Mouse (Mus musculus) intestine, postnatal 0 days (tissue): ENCODE data around the gene Snai3. TPM values are rescaled to one million over a fixed set of nuclear protein-coding genes. Genes with fewer than 3 reads are reported as not detected.

Experiments
- ATAC-seq: fragments of 200-750 bp; cut with Nextera tagmentation; 2 replicates; pipeline ENCODE4 v1.8.0; 2017; ENCODE audit warnings: mild to moderate bottlenecking, moderate TSS enrichment, moderate library complexity
- H3K27ac ChIP-seq: fragments of 300-500 bp; sonication (generic); 2 replicates; pipeline ENCODE4 v1.5.1; 2014; ENCODE audit warnings: mild to moderate bottlenecking, low read depth, low read length, moderate library complexity
- H3K27me3 ChIP-seq: fragments of 300-500 bp; sonication (generic); replicated peaks from 2 replicates; pipeline ENCODE4 v1.6.1; 2014; ENCODE audit warnings: low read length, mixed read lengths; ENCODE audit not compliant: control insufficient read depth, insufficient read depth
- H3K36me3 ChIP-seq: fragments of 300-500 bp; sonication (generic); 2 replicates; pipeline ENCODE4 v1.6.1; 2014; ENCODE audit warnings: mild to moderate bottlenecking, moderate library complexity; ENCODE audit not compliant: control insufficient read depth, insufficient read depth
- H3K4me1 ChIP-seq: fragments of 300-500 bp; sonication (generic); replicated peaks from 2 replicates; pipeline ENCODE4 v1.6.1; 2014; ENCODE audit warnings: antibody characterized with exemption, low read length, mixed read lengths; ENCODE audit not compliant: control insufficient read depth, insufficient read depth
- H3K4me2 ChIP-seq: fragments of 300-500 bp; sonication (generic); replicated peaks from 2 replicates; pipeline ENCODE4 v1.6.1; 2014; ENCODE audit warnings: low read depth, mild to moderate bottlenecking, moderate library complexity
- H3K4me3 ChIP-seq: fragments of 300-500 bp; sonication (generic); 2 replicates; pipeline ENCODE4 v1.5.1; 2014; ENCODE audit warnings: low read depth, low read length
- H3K9ac ChIP-seq: fragments of 300-500 bp; sonication (generic); 2 replicates; pipeline ENCODE4 v1.6.1; 2014; ENCODE audit warnings: mild to moderate bottlenecking, low read depth, low read length
- H3K9me3 ChIP-seq: fragments of 300-500 bp; sonication (generic); 2 replicates; pipeline ENCODE4 v1.6.1; 2016; ENCODE audit warnings: mixed run types; ENCODE audit not compliant: control insufficient read depth
- CTCF ChIP-seq: sonication (generic); IDR thresholded peaks from 2 replicates; pipeline ENCODE4 v1.5.1; 2016; ENCODE audit warnings: low read depth, mild to moderate bottlenecking, control low read depth, antibody characterized with exemption, moderate library complexity
- WGBS: fragments of 180-500 bp; shearing (Covaris S2); extraction: QIAGEN DNeasy Blood & Tissue Kit; methylation state at CpG from one replicate; pipeline ENCODE4 v1.1.7; 2014; 5-methylcytosine and 5-hydroxymethylcytosine counted together
- microRNA-seq: library from miRNA; unstranded; fragments of <30 nt; microRNA quantifications from one replicate; pipeline ENCODE4, GENCODE M21; 2016
- polyA plus RNA-seq: library from polyadenylated mRNA; unstranded; fragments of >200 nt; fragmentation: Nextera tagmentation; extraction: Ambion mirVana; gene quantifications from 2 replicates; pipeline ENCODE4 v1.2.1, GENCODE M21; 2015

Gene Snai3
- polyA plus RNA-seq, 1 experiment from 2014 or later, result 0.46 TPM

DNA sequence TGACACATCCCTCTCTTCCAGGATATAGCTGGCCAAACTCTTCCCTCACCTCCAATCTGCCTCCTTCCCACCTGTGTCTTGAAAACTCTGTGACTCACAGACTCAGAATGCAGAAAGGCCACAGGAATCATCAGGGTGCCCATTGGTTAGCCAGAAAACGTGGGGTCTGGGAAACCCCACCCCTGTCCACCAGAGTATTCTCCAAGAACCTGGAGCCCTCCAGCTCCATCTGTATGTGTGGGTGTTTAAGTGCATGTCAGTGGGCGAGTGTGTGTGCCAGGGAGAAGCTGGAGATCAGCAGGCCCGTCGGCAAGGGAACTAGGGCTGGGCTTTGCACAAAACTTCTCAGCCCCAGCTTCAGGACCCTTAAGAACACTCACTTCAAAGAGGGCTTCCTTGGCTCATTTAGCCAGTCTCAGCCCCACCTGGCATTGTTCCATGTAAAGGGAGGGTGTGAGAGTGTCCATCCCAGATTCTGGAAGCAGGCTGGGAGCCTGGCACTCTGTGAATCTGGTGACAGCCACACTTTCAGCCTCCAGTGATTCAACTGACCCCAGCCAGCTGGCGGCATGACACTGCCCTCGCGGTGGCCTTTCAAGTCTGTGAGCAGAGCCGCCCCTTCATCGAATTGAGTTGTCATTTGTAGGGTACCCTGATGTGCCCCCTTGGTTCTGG is 40.5 kb downstream of the Snai3 start:
- H3K9ac ChIP-seq, result no peak overlapping the region
- H3K4me1 ChIP-seq, result peaks cover 7% of the 10 kb centered on the region; the same call in 1 of the 2 replicates

DNA sequence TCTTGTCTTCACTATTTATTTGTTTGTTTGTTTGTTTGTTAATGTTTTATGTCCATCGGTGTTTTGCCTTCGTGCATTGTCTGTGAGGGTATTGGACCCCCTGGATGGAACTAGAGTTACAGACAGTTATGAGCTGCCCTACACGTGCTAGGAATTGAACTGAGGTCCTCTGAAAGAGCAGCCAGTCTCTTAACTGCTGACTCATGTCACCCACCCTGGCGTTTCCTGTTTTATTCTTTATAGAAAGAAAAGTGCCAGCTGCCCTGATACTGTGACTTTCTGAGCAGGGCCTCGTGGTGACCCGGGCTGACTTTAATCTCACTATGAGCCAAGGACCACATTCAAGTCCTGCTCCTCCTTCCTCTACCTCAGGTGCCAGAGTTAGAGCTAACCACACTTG is 45.0 kb downstream of the Snai3 start:
- no peaks in the 10 kb centered on the region for H3K9me3 ChIP-seq
- no peak for TF ChIP-seq CTCF
- H3K4me3 ChIP-seq, result no peak overlapping the region
- no peak overlapping the region for H3K4me2 ChIP-seq
- no peak for ATAC-seq
- H3K9ac ChIP-seq, result no peak overlapping the region
- H3K27ac ChIP-seq, result no peak overlapping the region
- H3K36me3 ChIP-seq, result peaks cover 77% of the 10 kb centered on the region
- 87% methylated on average over 6 of the region's 6 CpGs for WGBS
- H3K27me3 ChIP-seq, result no peaks in the 10 kb centered on the region
- no peaks in the 10 kb centered on the region for H3K4me1 ChIP-seq

More for the DNA sequence above, 40.5 kb downstream of the Snai3 start:
- no peaks in the 10 kb centered on the region for H3K9me3 ChIP-seq
- no peak overlapping the region for H3K4me3 ChIP-seq
- H3K4me2 ChIP-seq, result no peak overlapping the region
- WGBS, result 70% methylated on average over 9 of the region's 9 CpGs
- TF ChIP-seq CTCF, result no peak
- H3K27me3 ChIP-seq, result no peaks in the 10 kb centered on the region
- ATAC-seq, result no peak
- H3K36me3 ChIP-seq, result peaks cover 43% of the 10 kb centered on the region
- H3K27ac ChIP-seq, result no peak overlapping the region

DNA sequence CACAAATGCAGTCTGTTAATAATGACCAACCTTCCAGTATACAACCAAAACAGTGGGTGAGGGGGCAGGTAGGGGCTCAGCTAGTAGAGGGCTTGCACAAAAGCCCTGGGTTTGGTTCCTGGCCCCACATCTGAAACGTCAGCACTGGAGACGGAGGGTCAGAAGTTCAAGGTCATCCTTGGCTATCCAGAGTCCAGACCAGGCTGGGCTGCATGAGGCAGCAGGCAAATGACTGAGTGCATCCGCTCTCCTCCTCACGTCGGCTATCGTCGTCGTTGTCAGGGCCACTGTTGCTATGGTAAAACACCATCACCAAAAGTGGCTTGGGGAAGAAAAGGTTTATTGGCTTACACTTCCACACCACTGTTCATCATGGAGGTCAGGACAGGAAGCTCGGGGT is 46.2 kb downstream of the Snai3 start:
- TF ChIP-seq CTCF, result no peak
- H3K4me3 ChIP-seq, result no peak overlapping the region
- no peak for ATAC-seq
- WGBS, result 76% methylated on average over 9 of the region's 9 CpGs
- no peaks in the 10 kb centered on the region for H3K9me3 ChIP-seq
- no peaks in the 10 kb centered on the region for H3K4me1 ChIP-seq
- H3K36me3 ChIP-seq, result peaks cover 90% of the 10 kb centered on the region
- no peak overlapping the region for H3K4me2 ChIP-seq
- no peaks in the 10 kb centered on the region for H3K27me3 ChIP-seq
- no peak overlapping the region for H3K9ac ChIP-seq
- peak overlapping the region; percentile 35; the same call in 1 of the 2 replicates for H3K27ac ChIP-seq

DNA sequence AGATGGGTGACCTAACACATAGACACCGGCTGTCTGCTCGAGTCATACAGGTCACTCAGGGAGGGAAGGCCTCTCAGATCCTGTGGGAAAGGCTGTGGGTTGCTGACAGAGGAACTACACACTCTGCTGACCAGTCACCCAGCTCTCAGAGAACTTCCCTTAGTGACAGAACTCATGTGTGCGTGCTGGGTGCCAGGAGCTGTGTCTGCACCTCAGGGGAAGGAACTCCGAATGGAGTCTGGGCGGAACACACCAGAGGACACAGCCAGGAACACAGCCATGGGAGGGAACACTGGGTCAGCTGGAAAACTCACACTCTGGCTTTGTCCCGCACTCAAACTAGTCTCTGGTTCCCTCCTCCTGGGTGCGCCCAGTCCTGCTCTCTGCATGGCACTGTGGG is 52.9 kb downstream of the Snai3 start:
- Histone ChIP-seq H3K4me1 (no peaks in the 10 kb centered on the region), H3K9ac (no peak overlapping the region), H3K36me3 (peaks cover 95% of the 10 kb centered on the region), H3K9me3 (no peaks in the 10 kb centered on the region), H3K27me3 (no peaks in the 10 kb centered on the region), H3K4me2 (no peak overlapping the region), H3K4me3 (no peak overlapping the region), H3K27ac (no peak overlapping the region)
- TF ChIP-seq CTCF, result no peak
- ATAC-seq, result no peak
- WGBS, result 90% methylated on average over 7 of the region's 7 CpGs

DNA sequence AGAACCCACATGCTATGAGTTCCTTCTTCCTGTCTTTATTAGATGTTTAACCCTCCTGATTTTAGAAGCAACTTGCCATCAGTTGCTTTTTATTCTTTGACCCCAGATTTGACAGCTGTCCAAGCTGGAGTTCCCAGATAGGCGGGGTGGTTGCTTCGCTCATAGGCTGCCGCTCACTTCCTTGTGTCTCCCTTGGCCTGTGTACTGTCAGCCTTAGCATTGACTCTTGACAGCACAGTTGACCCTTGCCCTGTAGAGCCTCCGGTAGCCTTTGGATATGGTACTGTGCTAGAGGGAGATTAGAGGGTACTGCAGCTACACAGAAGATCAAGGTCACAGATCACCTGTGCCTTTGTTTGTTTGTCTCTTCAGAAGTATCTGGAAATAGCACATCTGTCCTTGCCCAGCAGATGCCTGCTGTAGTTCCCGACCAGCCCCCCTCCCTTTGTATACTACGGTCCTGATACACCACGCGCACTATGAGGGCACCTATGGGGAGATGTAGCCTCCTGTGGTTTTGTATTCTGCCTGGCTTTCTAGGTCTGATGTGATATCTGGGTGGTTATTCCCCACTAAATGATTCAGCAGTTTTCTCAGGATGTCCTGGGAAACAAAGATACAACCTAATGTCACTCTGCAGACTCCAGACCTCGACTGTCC is 55.3 kb downstream of the Snai3 start:
- Histone ChIP-seq H3K9me3 (no peaks in the 10 kb centered on the region), H3K36me3 (peaks cover 94% of the 10 kb centered on the region), H3K4me2 (no peak overlapping the region), H3K4me3 (no peak overlapping the region), H3K27me3 (no peaks in the 10 kb centered on the region), H3K9ac (no peak overlapping the region), H3K4me1 (no peaks in the 10 kb centered on the region), H3K27ac (peak overlapping the region; percentile 50; the same call in 1 of the 2 replicates)
- no peak for TF ChIP-seq CTCF
- ATAC-seq, result peak; percentile 79
- 58% methylated on average over 9 of the region's 9 CpGs for WGBS

Small RNA genes within 50 kb of the gene (microRNA-seq; reads per million reads assigned to microRNA genes)
- not detected for gene Gm24366

Other genes starting within 250 kb of the Snai3 start
- gene Zfpm1, start 178.6 kb downstream of the Snai3 start, polyA plus RNA-seq, result 7.7 and 9.8 TPM in 2 replicates
- gene Trhr2, start 100.0 kb downstream of the Snai3 start, polyA plus RNA-seq, result not detected in 2 replicates
- 24.0 and 26.1 TPM in 2 replicates for gene Zc3h18, start 84.1 kb downstream of the Snai3 start, polyA plus RNA-seq
- not detected in 2 replicates for gene Il17c, start 38.7 kb downstream of the Snai3 start, polyA plus RNA-seq
- 292 and 312 TPM in 2 replicates for gene Cyba, start 27.8 kb downstream of the Snai3 start, polyA plus RNA-seq
- 18.7 and 19.2 TPM in 2 replicates for gene Mvd, start 17.3 kb downstream of the Snai3 start, polyA plus RNA-seq
- 22.7 and 22.8 TPM in 2 replicates for gene Rnf166, start 15.3 kb upstream of the Snai3 start, polyA plus RNA-seq
- 22.4 and 26.4 TPM in 2 replicates for gene Ctu2, start 15.4 kb upstream of the Snai3 start, polyA plus RNA-seq
- gene Piezo1, start 90.6 kb upstream of the Snai3 start, polyA plus RNA-seq, result 4.4 and 7.3 TPM in 2 replicates
- gene Cdt1, start 107.3 kb upstream of the Snai3 start, polyA plus RNA-seq, result 13.3 and 14.0 TPM in 2 replicates
- gene Aprt, start 116.2 kb upstream of the Snai3 start, polyA plus RNA-seq, result 676 and 681 TPM in 2 replicates
- gene Galns, start 150.7 kb upstream of the Snai3 start, polyA plus RNA-seq, result 58.1 and 59.0 TPM in 2 replicates
- gene Trappc2l, start 150.9 kb upstream of the Snai3 start, polyA plus RNA-seq, result 136 and 144 TPM in 2 replicates
- 0.13 TPM in 1 of 2 replicates, not detected in the other for gene Pabpn1l, start 162.0 kb upstream of the Snai3 start, polyA plus RNA-seq
- gene Cbfa2t3, start 238.4 kb upstream of the Snai3 start, polyA plus RNA-seq, result 5.9 and 7.6 TPM in 2 replicates